Mouse (Mus musculus): ENCODE measurements at regions not wholly inside any gene's neighbourhood (a gene's known extent, or its start where the extent isn't known, plus 50 kb on each side); places are given as distances from the start of the nearest gene placed in this dataset.
A peak's percentile ranks its signal among the peaks of the same experiment; 100 is the strongest.

DNA sequence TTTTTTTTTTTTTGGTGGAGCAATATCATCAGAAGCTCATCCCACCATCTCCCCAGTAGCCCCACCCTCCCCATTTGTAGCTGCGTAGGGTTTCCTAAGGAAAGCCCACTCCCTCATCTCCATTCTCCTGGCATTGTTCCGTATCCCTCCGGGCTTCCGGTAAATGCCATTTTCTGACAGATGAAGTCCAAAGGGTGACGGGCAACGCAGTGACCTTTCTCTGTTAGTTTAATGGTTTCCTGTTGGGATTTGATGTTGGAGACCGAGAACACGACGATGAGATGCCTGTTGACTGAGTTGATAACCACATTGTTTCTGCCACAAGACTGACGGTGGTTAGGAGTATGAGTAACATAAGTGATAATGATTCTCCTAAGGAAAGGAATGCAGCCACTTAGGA is 143.6 kb upstream of the Opcml start:
- TF ChIP-seq GATA1 (IDR thresholded peaks at IDR 0.05; ENCODE audit: low read length) = peak; percentile 31

DNA sequence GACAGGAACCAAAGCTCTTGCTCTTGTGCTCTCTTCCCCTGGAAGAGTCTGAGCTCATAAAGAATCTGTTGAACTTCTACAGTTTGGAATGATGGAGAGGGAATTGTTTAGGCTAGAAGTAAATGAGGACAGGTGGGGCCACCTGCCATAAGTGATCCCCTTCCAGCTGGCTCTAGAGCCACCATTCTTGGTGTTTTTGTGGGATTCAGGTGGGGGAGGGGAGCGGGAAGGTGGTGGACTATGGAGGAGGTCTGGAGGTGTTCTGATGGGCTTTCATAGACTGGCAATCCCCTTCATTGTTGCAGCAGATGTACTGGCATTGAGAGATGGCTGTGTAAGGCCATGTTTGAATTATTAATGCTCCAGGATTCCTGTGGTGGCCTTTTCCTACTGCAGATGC is 132.6 kb upstream of the Opcml start:
- TF ChIP-seq GATA1 (IDR thresholded peaks at IDR 0.05; ENCODE audit: low read length) = no peak

DNA sequence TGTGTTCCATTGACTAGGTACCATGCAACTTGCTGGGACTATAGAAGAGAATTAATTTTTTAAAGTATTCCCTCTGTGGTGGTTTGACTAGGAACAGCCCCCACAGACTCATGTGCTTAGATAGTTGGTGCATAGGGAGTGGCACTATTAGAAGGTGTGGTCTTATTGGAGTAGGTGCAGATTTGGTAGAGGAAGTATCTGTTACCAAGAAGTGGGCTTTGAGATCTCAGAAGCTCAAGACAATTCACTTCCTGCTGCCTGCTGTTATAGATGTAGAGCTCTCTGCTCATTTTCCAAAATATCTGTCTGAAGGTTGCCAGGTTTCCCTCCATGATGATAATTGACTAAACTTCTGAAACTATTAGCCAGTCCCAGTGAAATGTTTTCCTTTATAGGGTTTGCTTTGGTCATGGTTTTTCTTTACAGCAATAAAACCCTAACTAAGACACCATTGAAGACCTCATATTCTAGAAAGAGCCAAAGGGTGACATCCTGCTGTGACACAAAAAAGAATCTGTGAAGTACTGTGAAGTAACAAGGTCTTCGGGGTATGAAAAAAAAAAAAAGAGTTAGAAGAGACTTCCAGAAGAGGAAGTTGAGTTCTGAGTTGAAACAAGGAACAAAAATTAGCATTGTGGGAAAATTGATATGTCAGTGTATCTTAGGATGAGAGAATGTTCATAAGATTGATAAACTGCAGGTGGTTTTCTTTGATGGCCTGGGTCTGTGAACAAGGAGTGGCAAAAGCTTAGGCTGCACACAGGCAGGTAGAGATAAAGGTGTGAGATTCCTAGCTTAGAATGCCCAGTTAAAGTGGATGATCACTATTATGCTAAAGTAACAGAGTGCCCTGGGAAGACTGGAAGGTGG is 128.9 kb upstream of the Opcml start:
- no peak for TF ChIP-seq GATA1 (IDR thresholded peaks at IDR 0.05; ENCODE audit: low read length)

DNA sequence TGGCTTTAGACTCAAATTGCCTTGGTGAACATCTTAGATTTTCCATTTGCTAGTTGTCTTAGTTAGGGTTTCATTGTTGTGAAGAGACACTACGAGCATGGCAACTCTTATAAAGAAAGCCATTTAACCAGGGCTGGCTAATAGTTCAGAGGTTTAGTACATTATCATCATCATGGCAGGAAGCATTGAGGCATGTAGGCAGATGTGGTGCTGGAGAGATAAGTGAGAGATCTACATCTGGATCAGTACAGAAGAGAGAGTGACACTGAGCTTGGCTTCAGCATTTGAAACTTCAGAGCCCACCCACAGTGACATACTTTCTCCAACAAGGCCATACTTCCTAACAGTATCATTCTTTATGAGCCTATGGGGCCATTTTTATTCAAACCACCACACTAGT is 127.3 kb upstream of the Opcml start:
- TF ChIP-seq GATA1 (IDR thresholded peaks at IDR 0.05; ENCODE audit: low read length) = no peak

GRCm38 (mm10) chr9:27665659-27666058 is 124.9 kb upstream of the Opcml start:
- TF ChIP-seq GATA1 (IDR thresholded peaks at IDR 0.05; ENCODE audit: low read length) = peak; percentile 80

DNA sequence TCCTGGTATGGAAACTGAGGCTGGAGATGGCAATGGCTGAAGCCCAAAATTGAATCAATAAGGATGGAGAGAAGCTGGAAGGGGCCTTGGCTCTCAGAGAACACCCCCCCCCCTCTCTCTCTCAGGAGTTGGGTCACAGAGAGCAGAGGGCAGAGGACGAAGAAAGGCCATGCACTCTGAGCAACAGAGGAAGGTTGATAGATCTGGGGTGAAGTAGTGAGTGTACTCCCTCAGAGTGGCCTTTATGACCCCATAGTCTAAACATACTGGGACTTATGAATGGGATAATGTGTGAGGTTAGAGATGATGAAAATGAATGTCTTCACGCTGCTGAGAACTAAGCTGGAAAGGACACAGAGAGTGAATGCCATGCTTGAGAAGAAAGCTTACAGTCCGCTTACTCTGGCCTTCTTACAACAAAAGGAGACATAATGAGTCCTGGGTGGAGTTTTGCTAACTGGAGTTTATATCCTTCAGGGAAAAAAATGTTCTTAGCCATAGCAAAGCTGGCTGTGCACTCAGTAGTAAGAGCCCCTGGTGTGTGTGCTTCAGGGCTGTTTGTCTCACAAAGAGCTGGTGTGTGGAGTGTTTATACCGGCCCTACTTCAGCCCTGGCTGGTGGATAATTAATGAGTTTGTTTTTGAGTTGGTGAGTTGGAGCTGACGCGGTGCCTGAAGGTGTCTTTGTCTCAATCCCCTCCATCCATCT is 120.4 kb upstream of the Opcml start:
- no peak for TF ChIP-seq GATA1 (IDR thresholded peaks at IDR 0.05; ENCODE audit: low read length)

DNA sequence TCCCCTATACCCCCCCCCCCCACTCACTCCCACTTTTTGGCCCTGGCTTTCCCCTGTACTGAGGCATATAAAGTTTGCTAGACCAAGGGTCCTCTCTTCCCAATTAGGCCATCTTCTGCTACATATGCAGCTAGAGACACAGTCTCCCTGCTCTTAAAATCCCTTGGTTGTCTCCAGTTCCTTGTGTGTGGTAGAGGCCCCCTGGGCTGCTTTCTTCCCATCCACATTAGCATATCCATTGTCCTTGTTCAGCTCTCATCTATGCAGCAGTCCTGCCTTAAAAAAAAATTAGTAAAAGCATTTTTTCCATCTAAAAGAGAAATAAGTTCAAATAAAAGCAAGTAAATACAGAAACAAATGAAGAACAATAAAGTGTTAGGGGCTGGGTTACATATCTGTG is 105.2 kb upstream of the Opcml start:
- TF ChIP-seq GATA1 (IDR thresholded peaks at IDR 0.05; ENCODE audit: low read length) = no peak

GRCm38 (mm10) chr9:27691616-27692015 is 99.0 kb upstream of the Opcml start:
- TF ChIP-seq GATA1 (IDR thresholded peaks at IDR 0.05; ENCODE audit: low read length) = no peak

DNA sequence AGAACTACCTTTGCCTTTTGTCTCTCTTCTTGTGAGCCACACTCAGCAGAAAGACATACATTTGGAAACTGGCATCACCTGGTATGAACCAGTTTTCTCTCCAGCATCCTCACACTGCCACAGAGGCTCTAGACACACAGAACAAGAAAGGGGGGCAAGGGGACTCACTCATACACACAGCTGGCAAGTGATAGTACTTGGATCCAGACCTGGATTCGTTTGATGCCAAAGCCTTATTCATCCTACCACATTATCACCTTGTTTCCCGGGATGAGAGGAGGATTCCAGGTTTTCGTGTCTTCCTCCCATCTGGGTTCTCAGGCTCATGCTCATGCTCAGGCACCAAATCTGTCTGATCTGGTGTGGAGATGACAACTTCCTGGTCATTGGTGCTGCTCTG is 97.8 kb upstream of the Opcml start:
- no peak for TF ChIP-seq GATA1 (IDR thresholded peaks at IDR 0.05; ENCODE audit: low read length)

DNA sequence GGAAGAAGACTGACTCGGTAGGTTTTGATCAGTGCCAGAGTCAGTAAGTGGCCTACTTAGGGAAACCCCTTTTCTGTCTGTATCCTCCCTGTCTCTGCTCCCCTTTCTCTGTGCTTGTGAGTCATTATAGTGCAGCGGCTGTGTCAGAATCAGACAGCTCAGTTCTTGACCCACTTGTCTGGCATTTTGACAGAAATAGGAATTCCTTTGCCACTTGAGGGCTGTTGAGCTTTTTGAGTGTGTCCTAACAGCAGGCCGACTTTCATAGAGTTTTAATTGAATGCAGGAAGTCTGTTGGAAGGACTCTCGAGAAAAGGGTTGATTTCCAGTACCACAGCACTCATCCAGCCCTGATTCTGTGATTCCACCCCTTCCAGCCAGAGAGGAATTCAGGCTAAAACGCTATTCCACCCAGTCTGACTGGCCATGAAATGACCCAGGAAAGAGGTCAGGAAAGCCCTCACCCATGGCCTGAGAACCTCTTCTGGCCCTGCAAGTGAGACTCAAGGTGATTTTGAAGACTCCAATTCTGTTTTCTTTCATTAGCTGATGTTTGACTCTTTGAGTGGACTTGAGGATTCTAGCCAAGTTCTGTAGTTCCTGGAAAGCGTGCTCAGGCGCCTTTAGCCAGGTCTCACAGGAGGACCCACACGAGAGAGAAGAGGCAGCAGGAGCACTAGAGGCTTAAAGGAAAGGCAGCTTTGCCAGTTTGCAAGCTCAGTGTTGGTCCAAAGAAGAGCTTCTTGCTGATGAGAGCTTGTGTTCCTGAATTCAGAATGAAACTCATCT is 95.6 kb upstream of the Opcml start:
- no peak for TF ChIP-seq GATA1 (IDR thresholded peaks at IDR 0.05; ENCODE audit: low read length)

GRCm38 (mm10) chr9:27701559-27701958 is 89.0 kb upstream of the Opcml start:
- TF ChIP-seq GATA1 (IDR thresholded peaks at IDR 0.05; ENCODE audit: low read length) = no peak

DNA sequence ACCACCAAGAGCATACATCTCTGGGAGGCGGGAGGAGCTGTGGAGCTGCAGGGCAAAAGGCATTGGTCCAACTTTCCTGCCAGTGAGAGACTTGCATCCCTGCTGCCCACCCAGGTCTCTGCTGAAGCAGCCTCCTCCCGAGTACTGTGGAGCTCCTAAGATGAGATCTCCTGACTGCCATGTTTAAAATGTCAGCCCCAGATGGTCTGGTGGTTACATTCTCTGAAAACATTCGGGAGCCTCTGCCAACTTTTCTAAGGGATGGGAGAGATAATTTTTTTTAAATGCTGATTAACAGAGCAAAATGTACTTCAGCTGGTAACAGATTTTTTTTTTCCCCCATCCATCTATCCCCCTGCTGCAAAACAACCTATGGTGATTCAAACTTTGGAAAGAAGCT is 88.4 kb upstream of the Opcml start:
- TF ChIP-seq GATA1 (IDR thresholded peaks at IDR 0.05; ENCODE audit: low read length) = no peak

GRCm38 (mm10) chr9:27704001-27704400 is 86.6 kb upstream of the Opcml start:
- TF ChIP-seq GATA1 (IDR thresholded peaks at IDR 0.05; ENCODE audit: low read length) = no peak

GRCm38 (mm10) chr9:27723840-27724408 is 66.7 kb upstream of the Opcml start:
- no peak for TF ChIP-seq GATA1 (IDR thresholded peaks at IDR 0.05; ENCODE audit: low read length)

GRCm38 (mm10) chr9:27724576-27724975 is 66.0 kb upstream of the Opcml start:
- TF ChIP-seq GATA1 (IDR thresholded peaks at IDR 0.05; ENCODE audit: low read length) = no peak

Data from G1E-ER4 (cell line).